Mouse (Mus musculus) liver, adult (tissue): ENCODE measurements around the gene Olfr459.

Experiments
- GATA4 ChIP-seq: IDR thresholded peaks from 2 replicates; pipeline ENCODE4 v1.6.1; 2014; ENCODE audit warnings: mild to moderate bottlenecking, low read length; ENCODE audit not compliant: insufficient replicate concordance

Gene Olfr459

GRCm38 (mm10) chr6:41775077-41775476 lies at the start of gene Olfr459:
Gene Olfr459, minus strand, starts transcription at chr6:41775177.
- TF ChIP-seq GATA4, result no peak

- no peak for TF ChIP-seq GATA4
Observed at GRCm38 (mm10) chr6:41824086-41824485, 49.1 kb upstream of the Olfr459 start.

- TF ChIP-seq GATA4, result no peak
Observed at GRCm38 (mm10) chr6:41786700-41787099, 11.7 kb upstream of the Olfr459 start.

- TF ChIP-seq GATA4, result no peak
Observed at GRCm38 (mm10) chr6:41775721-41776120, 744 bp upstream of the Olfr459 start.

GRCm38 (mm10) chr6:41769872-41770271 lies 5.1 kb downstream of the Olfr459 start:
- TF ChIP-seq GATA4, result no peak

- no peak for TF ChIP-seq GATA4
Observed at GRCm38 (mm10) chr6:41764306-41764705, 10.7 kb downstream of the Olfr459 start.

GRCm38 (mm10) chr6:41762370-41762757 lies 12.6 kb downstream of the Olfr459 start:
- no peak for TF ChIP-seq GATA4

GRCm38 (mm10) chr6:41761702-41762369 lies 13.1 kb downstream of the Olfr459 start:
- no peak for TF ChIP-seq GATA4

- no peak for TF ChIP-seq GATA4
Observed at GRCm38 (mm10) chr6:41759618-41760017, 15.4 kb downstream of the Olfr459 start.

GRCm38 (mm10) chr6:41758421-41758820 lies 16.6 kb downstream of the Olfr459 start:
- no peak for TF ChIP-seq GATA4

GRCm38 (mm10) chr6:41757199-41757598 lies 17.8 kb downstream of the Olfr459 start:
- no peak for TF ChIP-seq GATA4

GRCm38 (mm10) chr6:41754626-41755025 lies 20.4 kb downstream of the Olfr459 start:
- no peak for TF ChIP-seq GATA4

- no peak for TF ChIP-seq GATA4
Observed at GRCm38 (mm10) chr6:41744664-41745392, 30.1 kb downstream of the Olfr459 start.

GRCm38 (mm10) chr6:41741101-41741500 lies 33.9 kb downstream of the Olfr459 start:
- no peak for TF ChIP-seq GATA4

GRCm38 (mm10) chr6:41734719-41735470 lies 40.1 kb downstream of the Olfr459 start:
- no peak for TF ChIP-seq GATA4

GRCm38 (mm10) chr6:41727989-41728609 lies 46.9 kb downstream of the Olfr459 start:
- no peak for TF ChIP-seq GATA4

GRCm38 (mm10) chr6:41721430-41721829 lies 53.5 kb downstream of the Olfr459 start:
- no peak for TF ChIP-seq GATA4
